Mouse (Mus musculus) G1E (cell line): ENCODE measurements around the gene Cdh6.

Experiments
- CTCF ChIP-seq: IDR thresholded peaks from 2 replicates; pipeline ENCODE4 v1.5.1; 2012; ENCODE audit warnings: low read depth, low read length, inconsistent platforms, mixed read lengths
- GATA2 ChIP-seq: IDR thresholded peaks from 2 replicates; pipeline ENCODE4 v1.6.1; 2012; ENCODE audit warnings: low read depth, low read length, inconsistent platforms, borderline replicate concordance
- POLR2AphosphoS5 ChIP-seq: IDR thresholded peaks from 2 replicates; pipeline ENCODE4 v1.6.1; 2012; ENCODE audit warnings: low read depth, low read length, inconsistent platforms; ENCODE audit not compliant: insufficient replicate concordance
- TAL1 ChIP-seq: conservative IDR thresholded peaks from 2 replicates; pipeline ENCODE4 v1.6.1; 2012; ENCODE audit warnings: low read depth, low read length, inconsistent platforms, mixed read lengths

DNA sequence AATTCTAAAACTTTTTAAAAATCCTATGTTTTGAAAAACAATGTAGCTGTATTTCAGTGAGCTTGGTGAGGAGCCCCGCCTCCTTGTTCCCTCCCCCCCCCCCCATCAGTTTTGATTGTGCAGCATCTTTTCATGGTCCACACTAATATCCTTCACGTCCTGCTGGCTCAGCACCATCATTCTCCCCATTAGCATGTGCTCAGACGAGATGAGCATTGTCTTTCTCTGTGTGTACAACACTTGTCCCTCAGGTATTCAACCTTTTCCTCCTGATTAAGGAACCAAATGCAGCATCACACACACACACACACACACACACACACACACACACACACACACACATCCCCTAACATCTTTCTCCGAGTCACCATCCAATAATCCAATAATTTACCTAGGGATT is 164.7 kb downstream of the Cdh6 start:
- TF ChIP-seq CTCF = no peak
- TF ChIP-seq TAL1 = no peak
- no peak for TF ChIP-seq POLR2AphosphoS5
- no peak for TF ChIP-seq GATA2
